Mouse (Mus musculus): Measurements from ENCODE around the gene Gpsm1.

DNA sequence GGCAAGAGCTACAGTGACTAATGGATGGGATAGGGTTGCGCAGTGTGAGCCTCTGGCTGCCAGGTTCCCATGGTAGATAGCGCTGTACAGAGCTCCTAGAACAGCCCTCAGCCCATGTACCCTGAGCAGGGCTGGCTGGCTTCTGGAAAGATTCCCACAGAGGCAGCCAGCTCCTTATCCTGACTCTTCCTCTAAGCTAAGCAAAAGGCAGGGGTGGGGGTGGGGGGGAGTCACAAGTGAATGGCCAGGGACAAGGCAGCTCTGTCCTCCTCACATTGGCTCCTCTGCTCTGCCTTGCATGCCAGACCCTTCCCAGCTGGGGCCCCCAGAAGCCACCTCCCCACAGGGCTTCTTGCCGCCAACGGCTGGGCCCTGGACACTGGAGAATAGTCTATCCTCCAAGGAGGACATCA lies 14.7 kb downstream of the Gpsm1 start:
- TF ChIP-seq CTCF (IDR thresholded peaks at IDR 0.05; ENCODE audit: extremely low read depth, insufficient read depth, insufficient read length, insufficient replicate concordance), result no peak
- no peak for TF ChIP-seq POLR2A (IDR thresholded peaks at IDR 0.05; ENCODE audit: low read depth, low read length)

Data from spleen, adult 2 months (tissue).